Mouse (Mus musculus): ENCODE measurements around the gene Gm6676.
"Not testable (repeated sequence)": the region's sequence is repeated elsewhere in the genome, so short reads cannot be mapped to it uniquely, and the experiment has no call there.

The Gm6676 gene

GRCm38 (mm10) chr14:7125312-7125711 is at the start of gene Gm6676:
TSS of gene Gm6676 (minus strand) at chr14:7125412.
- not testable (repeated sequence) for DNase-seq (ENCODE audit: low spot score)

- not testable (repeated sequence) for DNase-seq (ENCODE audit: low spot score)
Observed at GRCm38 (mm10) chr14:7174483-7174971, 49.3 kb upstream of the Gm6676 start, which contains the start of gene Gm3512. TSS of gene Gm3512 (minus strand) at chr14:7174533.

- DNase-seq (ENCODE audit: low spot score): not testable (repeated sequence)
Observed at GRCm38 (mm10) chr14:7105124-7105802, 19.9 kb downstream of the Gm6676 start.

- not testable (repeated sequence) for DNase-seq (ENCODE audit: low spot score)
Observed at GRCm38 (mm10) chr14:7100521-7100920, 24.7 kb downstream of the Gm6676 start, which contains the start of gene Gm3696. TSS of gene Gm3696 (minus strand) at chr14:7100621.
